Mouse (Mus musculus): ENCODE results near the gene Ddx27. TPM values are rescaled to one million over a fixed set of nuclear protein-coding genes. Genes with fewer than 3 reads are reported as not detected.

The Ddx27 gene
- total and polyA plus RNA-seq, 2 experiments: 11.2 to 13.4 TPM

DNA sequence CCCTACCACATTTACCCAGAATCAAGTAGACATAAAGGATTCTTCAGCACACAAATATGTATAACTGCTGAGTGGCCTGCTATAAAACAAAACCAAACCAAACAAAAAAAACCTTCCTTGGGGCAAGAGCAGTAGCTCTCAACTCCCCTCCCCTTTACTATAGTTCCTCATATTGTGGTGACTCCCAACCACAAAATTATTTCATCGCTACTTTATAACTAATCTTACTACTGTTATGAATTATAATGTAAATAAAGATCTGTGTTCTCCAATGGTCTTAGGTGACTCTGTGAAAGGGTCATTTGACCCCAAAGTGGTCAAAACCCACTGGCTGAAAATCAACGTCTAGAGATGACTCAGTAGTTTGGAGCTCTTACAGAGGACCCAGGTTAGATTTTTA, 34.8 kb upstream of the Ddx27 start:
- no peak for TF ChIP-seq CTCF (IDR thresholded peaks at IDR 0.05; ENCODE audit: low read depth, low read length)
- TF ChIP-seq POLR2A (IDR thresholded peaks at IDR 0.05; ENCODE audit: extremely low read depth, insufficient read depth, low read length): no peak
- no peaks in the 10 kb centered on the region for H3K36me3 ChIP-seq (ENCODE audit: control insufficient read depth, insufficient read depth, low read length)
- WGBS: 62% methylated on average over 2 of the region's 2 CpGs
- H3K27ac ChIP-seq (replicated peaks; ENCODE audit: insufficient read depth, low read depth, low read length): no peak overlapping the region
- no peak overlapping the region for H3K9ac ChIP-seq (ENCODE audit: low read depth, low read length)
- DNase-seq (ENCODE audit: extremely low read depth, low read depth, low spot score): no peak
- peaks cover 28% of the 10 kb centered on the region for H3K79me2 ChIP-seq (ENCODE audit: control insufficient read depth, insufficient read depth, low read length)
- no peaks in the 10 kb centered on the region for H3K27me3 ChIP-seq (ENCODE audit: control insufficient read depth, insufficient read depth, low read length)
- peaks cover 32% of the 10 kb centered on the region for H3K4me1 ChIP-seq (ENCODE audit: control insufficient read depth, insufficient read depth, low read length)
- H3K4me3 ChIP-seq (ENCODE audit: insufficient read depth, low read depth, low read length): no peak overlapping the region

DNA sequence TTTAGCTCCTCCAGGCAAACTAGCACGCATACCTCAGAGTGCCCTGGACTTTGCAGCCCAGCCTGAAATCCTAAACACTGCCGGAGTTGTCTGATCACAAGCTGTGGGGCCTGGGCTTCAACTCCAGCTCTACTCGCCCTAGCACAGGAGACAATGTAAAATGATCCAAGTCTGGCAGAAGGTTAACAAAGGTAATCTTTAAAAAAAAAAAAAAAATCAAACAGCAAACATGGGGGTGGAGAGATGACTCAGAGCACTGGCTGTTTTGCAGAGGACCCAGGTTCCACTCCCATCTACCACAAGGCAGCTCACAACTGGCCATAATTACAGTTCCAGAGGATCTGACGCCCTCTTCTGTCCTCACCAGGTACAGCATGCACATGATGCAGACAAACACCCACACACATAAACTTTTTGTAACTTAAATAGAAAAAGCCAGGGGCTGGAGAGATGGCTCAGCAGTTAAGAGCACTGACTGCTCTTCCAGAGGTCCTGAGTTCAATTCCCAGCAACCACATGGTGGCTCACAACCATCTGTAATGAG, 31.6 kb upstream of the Ddx27 start:
- Histone ChIP-seq H3K36me3 (ENCODE audit: control insufficient read depth, insufficient read depth, low read length) (no peaks in the 10 kb centered on the region), H3K9ac (ENCODE audit: low read depth, low read length) (no peak overlapping the region), H3K79me2 (ENCODE audit: control insufficient read depth, insufficient read depth, low read length) (peaks cover 32% of the 10 kb centered on the region), H3K27ac (replicated peaks; ENCODE audit: insufficient read depth, low read depth, low read length) (peak overlapping the region; percentile 14), H3K4me1 (ENCODE audit: control insufficient read depth, insufficient read depth, low read length) (peaks cover 11% of the 10 kb centered on the region), H3K4me3 (ENCODE audit: insufficient read depth, low read depth, low read length) (no peak overlapping the region), H3K27me3 (ENCODE audit: control insufficient read depth, insufficient read depth, low read length) (no peaks in the 10 kb centered on the region)
- 35% methylated on average over 4 of the region's 4 CpGs for WGBS
- TF ChIP-seq POLR2A (IDR thresholded peaks at IDR 0.05; ENCODE audit: extremely low read depth, insufficient read depth, low read length) (no peak), CTCF (IDR thresholded peaks at IDR 0.05; ENCODE audit: low read depth, low read length) (peak; percentile 48; the same call in 1 of the 2 replicates)
- DNase-seq (ENCODE audit: extremely low read depth, low read depth, low spot score): peak; percentile 95

DNA sequence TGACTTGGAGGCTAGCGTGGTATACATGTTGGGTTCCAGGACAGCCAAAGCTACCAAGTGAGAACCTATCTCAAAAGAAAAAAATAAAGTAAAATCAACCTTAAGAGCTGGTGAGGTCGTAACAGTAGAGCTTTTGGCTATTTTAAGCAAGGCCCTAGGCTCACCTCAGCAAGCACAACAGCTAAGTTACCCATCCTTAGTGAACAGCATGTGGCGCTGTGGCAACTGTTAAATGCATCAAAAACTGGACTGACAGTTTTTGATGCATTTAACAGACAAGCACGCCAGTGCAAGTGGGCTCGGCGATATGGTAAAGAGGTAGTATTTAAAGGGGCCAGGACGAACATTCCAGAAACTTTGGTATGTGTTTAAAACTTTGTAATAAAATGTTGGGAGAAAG, 24.1 kb upstream of the Ddx27 start:
- H3K4me3 ChIP-seq (ENCODE audit: insufficient read depth, low read depth, low read length): no peak overlapping the region
- 0 out of 2 replicates have a peak overlapping the region, but pooled peaks have one; percentile 1 for H3K27ac ChIP-seq (replicated peaks; ENCODE audit: insufficient read depth, low read depth, low read length)
- 71% methylated on average over 7 of the region's 7 CpGs for WGBS
- H3K79me2 ChIP-seq (ENCODE audit: control insufficient read depth, insufficient read depth, low read length): peaks cover 56% of the 10 kb centered on the region
- H3K36me3 ChIP-seq (ENCODE audit: control insufficient read depth, insufficient read depth, low read length): no peaks in the 10 kb centered on the region
- H3K9ac ChIP-seq (ENCODE audit: low read depth, low read length): no peak overlapping the region
- H3K27me3 ChIP-seq (ENCODE audit: control insufficient read depth, insufficient read depth, low read length): no peaks in the 10 kb centered on the region
- no peak for DNase-seq (ENCODE audit: extremely low read depth, low read depth, low spot score)
- peaks cover 30% of the 10 kb centered on the region for H3K4me1 ChIP-seq (ENCODE audit: control insufficient read depth, insufficient read depth, low read length)
- TF ChIP-seq CTCF (IDR thresholded peaks at IDR 0.05; ENCODE audit: low read depth, low read length) (no peak), POLR2A (IDR thresholded peaks at IDR 0.05; ENCODE audit: extremely low read depth, insufficient read depth, low read length) (no peak)

DNA sequence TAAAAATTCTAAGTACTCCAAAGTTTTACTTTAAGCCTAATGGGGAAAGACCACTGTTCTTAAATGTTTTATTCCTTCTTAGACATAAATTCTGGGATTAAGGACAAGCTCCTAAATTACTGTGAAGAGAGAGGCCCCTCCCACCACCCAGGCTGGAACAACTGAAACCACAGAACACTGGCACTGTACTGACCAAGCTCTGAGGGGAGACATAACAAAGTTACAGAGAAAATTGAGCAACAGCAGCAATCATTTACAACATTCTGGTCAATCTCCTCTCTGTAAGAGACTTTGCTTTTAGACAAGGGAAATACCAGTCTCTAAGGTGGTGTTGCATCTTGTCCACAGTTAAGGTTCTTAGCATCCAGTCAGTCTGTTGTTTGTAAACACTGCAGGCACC, 23.0 kb upstream of the Ddx27 start:
- DNase-seq (ENCODE audit: extremely low read depth, low read depth, low spot score): peak; percentile 91
- H3K27me3 ChIP-seq (ENCODE audit: control insufficient read depth, insufficient read depth, low read length): no peaks in the 10 kb centered on the region
- 0 out of 2 replicates have a peak overlapping the region, but pooled peaks have one; percentile 44 for H3K9ac ChIP-seq (ENCODE audit: low read depth, low read length)
- H3K4me3 ChIP-seq (ENCODE audit: insufficient read depth, low read depth, low read length): no peak overlapping the region
- H3K79me2 ChIP-seq (ENCODE audit: control insufficient read depth, insufficient read depth, low read length): peaks cover 52% of the 10 kb centered on the region
- no peaks in the 10 kb centered on the region for H3K36me3 ChIP-seq (ENCODE audit: control insufficient read depth, insufficient read depth, low read length)
- peak overlapping the region; percentile 92 for H3K27ac ChIP-seq (replicated peaks; ENCODE audit: insufficient read depth, low read depth, low read length)
- H3K4me1 ChIP-seq (ENCODE audit: control insufficient read depth, insufficient read depth, low read length): peaks cover 32% of the 10 kb centered on the region
- no peak for TF ChIP-seq POLR2A (IDR thresholded peaks at IDR 0.05; ENCODE audit: extremely low read depth, insufficient read depth, low read length)
- no peak for TF ChIP-seq CTCF (IDR thresholded peaks at IDR 0.05; ENCODE audit: low read depth, low read length)

DNA sequence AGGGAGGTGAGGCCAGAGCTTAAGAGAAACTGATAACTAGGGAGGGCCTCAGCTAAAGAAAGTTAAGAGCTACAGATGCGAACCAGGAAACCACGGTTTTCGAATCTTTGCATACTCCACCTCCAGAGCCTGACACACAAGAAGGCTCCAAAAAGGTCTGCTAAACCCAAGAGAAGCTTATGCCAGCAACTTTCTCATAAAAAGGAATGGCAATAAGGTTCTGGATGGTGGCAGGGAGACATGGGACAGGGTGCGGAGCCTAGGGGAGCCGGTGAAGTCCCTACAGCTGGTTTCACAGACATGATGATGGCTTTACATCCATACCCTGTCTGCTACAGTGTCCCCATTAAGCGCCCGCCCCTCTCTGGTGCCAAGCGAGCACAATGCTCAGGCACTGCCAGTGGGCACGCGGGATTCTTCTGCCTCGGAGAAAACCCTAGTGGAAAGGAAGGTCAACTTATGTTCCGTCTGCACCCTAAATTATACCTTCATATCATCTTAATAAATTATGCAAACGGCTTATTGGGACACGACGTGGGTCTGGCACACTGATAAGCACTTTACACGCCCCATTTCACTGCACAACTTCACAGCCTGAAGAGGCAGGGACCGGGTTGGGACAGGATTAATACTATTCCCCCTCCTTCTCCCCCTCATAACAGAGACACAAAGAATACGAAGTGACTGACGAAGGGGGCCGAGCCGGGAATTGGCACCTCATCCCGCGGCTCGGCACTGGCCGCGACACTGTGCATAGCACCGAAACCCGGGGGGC, 19.8 kb upstream of the Ddx27 start:
- Histone ChIP-seq H3K27ac (replicated peaks; ENCODE audit: insufficient read depth, low read depth, low read length) (peak overlapping the region; percentile 78), H3K9ac (ENCODE audit: low read depth, low read length) (peak overlapping the region; percentile 91), H3K36me3 (ENCODE audit: control insufficient read depth, insufficient read depth, low read length) (no peaks in the 10 kb centered on the region), H3K79me2 (ENCODE audit: control insufficient read depth, insufficient read depth, low read length) (peaks cover 29% of the 10 kb centered on the region), H3K27me3 (ENCODE audit: control insufficient read depth, insufficient read depth, low read length) (no peaks in the 10 kb centered on the region), H3K4me3 (ENCODE audit: insufficient read depth, low read depth, low read length) (peak overlapping the region; percentile 80), H3K4me1 (ENCODE audit: control insufficient read depth, insufficient read depth, low read length) (peaks cover 25% of the 10 kb centered on the region)
- peak; percentile 50 for DNase-seq (ENCODE audit: extremely low read depth, low read depth, low spot score)
- TF ChIP-seq POLR2A (IDR thresholded peaks at IDR 0.05; ENCODE audit: extremely low read depth, insufficient read depth, low read length): no peak
- TF ChIP-seq CTCF (IDR thresholded peaks at IDR 0.05; ENCODE audit: low read depth, low read length): no peak
- WGBS: under 1% methylated on average over 28 of the region's 28 CpGs

All from liver, adult 2 months (tissue).